Mouse (Mus musculus): ENCODE results near the gene Lcn11.

The Lcn11 gene

DNA sequence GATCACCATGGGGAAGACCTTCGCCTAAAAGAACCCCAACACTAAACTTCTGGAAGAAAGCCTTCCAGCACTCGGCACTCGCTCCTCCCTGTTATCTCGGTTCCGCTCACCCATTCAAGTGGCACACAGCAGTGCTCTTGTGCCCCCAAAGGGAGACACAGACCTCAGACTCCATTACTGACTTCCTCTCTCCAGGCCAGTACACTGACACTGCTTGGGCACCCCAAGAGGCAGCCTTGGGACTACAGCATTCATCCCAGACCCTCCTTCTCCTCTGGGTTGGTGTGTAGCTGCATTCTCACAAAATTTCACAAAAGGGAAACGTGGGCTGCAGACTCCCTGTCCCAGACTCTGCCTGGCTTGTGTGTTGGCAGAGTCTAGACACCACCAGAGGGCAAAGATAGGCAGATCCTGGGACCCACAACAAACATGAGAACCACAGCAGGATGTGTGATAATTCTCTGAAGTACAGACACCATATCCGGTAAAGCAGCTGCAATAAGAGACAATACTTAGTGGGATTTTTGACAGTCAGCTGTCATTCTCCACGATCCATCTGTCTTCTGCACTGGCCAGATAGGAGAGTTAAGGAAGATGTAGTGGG lies 51.6 kb downstream of the Lcn11 start:
- DNase-seq (ENCODE audit: low spot score), result no peak

Data from yolk sac, embryonic 10.5 days (tissue).